Mouse (Mus musculus): Measurements from ENCODE around the gene Prdm16. TPM values are rescaled to one million over a fixed set of nuclear protein-coding genes. Genes with fewer than 3 reads are reported as not detected.

Gene Prdm16
- polyA plus RNA-seq, 1 experiment from 2014 or later = 11.8 TPM

DNA sequence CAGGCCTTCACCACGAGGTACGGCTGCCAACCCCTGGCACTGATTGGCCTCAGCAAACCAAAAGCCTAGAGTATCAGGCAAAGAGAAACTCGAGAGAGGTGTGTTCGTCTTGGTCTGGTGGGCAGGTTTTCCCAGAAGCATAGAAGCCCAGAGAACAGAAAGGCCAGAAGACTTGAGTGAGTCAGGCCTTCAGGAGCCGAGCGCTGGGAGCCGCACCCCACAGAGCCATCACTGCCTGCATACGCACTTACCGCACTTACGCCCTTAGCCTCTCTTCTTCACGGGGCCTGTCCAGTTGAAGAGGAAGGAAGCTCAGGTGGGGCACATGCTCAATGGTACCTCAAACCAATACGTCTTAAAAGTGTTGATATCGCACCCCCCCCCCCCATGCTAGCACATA is 53.0 kb downstream of the Prdm16 start:
- Histone ChIP-seq H3K4me2 (ENCODE audit: low read length) (no peak overlapping the region), H3K9me3 (replicated peaks; ENCODE audit: control insufficient read depth, low read length, poor library complexity, severe bottlenecking) (no peaks in the 10 kb centered on the region), H3K4me3 (ENCODE audit: low read depth, low read length) (no peak overlapping the region), H3K27ac (ENCODE audit: low read length) (no peak overlapping the region), H3K27me3 (ENCODE audit: control insufficient read depth, insufficient read depth, low read depth, low read length) (no peaks in the 10 kb centered on the region; the same call in 1 of the 2 replicates), H3K9ac (ENCODE audit: low read depth, low read length) (no peak overlapping the region), H3K4me1 (ENCODE audit: control insufficient read depth, insufficient read depth, low read length) (no peaks in the 10 kb centered on the region), H3K36me3 (ENCODE audit: control insufficient read depth, insufficient read depth, low read length) (no peaks in the 10 kb centered on the region)
- 86% methylated on average over 13 of the region's 13 CpGs for WGBS
- ATAC-seq = no peak

DNA sequence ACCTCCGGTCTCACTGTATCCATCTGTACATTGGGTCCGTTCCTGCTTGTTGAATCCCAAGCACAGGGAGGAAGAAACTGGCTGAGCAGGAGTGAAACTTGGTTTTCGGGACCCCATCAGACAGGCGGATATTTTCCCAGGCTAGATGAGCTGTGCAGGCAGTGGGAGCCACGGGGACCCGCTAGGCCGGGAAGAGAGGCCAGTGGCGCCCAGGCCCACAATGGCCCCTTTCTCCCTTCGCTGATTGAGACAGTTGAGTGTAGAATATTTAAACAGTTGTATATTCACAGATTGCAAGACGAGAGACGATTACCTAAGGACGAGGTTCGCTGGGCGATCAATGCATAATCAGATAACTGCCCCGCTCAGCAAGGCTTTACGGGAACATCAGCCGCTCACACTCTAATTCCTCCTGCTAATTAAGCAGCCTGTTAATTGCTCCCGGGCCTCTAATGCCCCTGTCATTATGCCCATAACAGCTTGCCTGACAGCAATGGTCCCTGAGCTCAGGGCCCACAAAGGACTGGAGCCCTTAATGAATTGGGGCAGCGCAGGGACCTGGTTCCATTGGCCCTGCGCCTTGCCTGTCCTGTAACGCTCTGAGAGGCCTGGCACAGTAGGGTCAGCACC is 54.0 kb downstream of the Prdm16 start:
- Histone ChIP-seq H3K4me3 (ENCODE audit: low read depth, low read length) (no peak overlapping the region), H3K27me3 (ENCODE audit: control insufficient read depth, insufficient read depth, low read depth, low read length) (no peaks in the 10 kb centered on the region; the same call in 1 of the 2 replicates), H3K4me1 (ENCODE audit: control insufficient read depth, insufficient read depth, low read length) (no peaks in the 10 kb centered on the region), H3K36me3 (ENCODE audit: control insufficient read depth, insufficient read depth, low read length) (no peaks in the 10 kb centered on the region), H3K9ac (ENCODE audit: low read depth, low read length) (no peak overlapping the region), H3K4me2 (ENCODE audit: low read length) (no peak overlapping the region), H3K9me3 (replicated peaks; ENCODE audit: control insufficient read depth, low read length, poor library complexity, severe bottlenecking) (no peaks in the 10 kb centered on the region), H3K27ac (ENCODE audit: low read length) (no peak overlapping the region)
- 48% methylated on average over 21 of the region's 21 CpGs for WGBS
- ATAC-seq = no peak

DNA sequence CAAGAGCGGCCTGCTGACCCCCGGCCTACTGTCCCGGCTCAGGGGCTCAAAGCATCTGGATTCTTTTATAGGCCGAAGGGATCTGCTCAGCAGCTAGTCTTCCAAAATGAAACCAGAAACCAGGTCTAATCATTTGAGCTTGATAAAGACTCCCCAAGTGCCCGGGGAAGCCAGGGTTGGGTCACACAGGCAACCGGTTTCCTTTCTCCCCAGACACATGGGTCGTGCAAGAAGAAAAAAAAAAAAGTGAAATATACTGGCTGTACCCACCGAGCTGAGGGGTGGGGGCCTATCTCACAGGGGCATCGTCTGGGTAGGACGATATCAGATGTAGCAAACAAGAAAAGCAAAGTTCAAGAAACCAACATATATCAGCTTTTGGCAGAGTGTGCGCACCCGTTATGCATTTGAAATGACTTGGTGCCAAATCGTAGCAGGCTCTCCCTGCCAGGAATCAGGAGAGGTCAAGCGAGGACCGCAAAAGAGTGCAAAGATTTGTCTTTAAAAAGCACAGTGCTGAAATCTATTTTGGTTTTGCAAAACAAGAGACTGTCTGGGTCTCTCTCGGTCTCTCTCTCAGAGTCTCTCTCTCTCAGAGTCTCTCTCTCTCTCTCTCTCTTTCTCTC is 55.3 kb downstream of the Prdm16 start:
- ATAC-seq = no peak
- Histone ChIP-seq H3K27me3 (ENCODE audit: control insufficient read depth, insufficient read depth, low read depth, low read length) (peaks cover 3% of the 10 kb centered on the region; the same call in 1 of the 2 replicates), H3K4me2 (ENCODE audit: low read length) (no peak overlapping the region), H3K36me3 (ENCODE audit: control insufficient read depth, insufficient read depth, low read length) (no peaks in the 10 kb centered on the region), H3K4me3 (ENCODE audit: low read depth, low read length) (no peak overlapping the region), H3K9ac (ENCODE audit: low read depth, low read length) (no peak overlapping the region), H3K9me3 (replicated peaks; ENCODE audit: control insufficient read depth, low read length, poor library complexity, severe bottlenecking) (no peaks in the 10 kb centered on the region), H3K27ac (ENCODE audit: low read length) (no peak overlapping the region), H3K4me1 (ENCODE audit: control insufficient read depth, insufficient read depth, low read length) (no peaks in the 10 kb centered on the region)
- 82% methylated on average over 16 of the region's 16 CpGs for WGBS

DNA sequence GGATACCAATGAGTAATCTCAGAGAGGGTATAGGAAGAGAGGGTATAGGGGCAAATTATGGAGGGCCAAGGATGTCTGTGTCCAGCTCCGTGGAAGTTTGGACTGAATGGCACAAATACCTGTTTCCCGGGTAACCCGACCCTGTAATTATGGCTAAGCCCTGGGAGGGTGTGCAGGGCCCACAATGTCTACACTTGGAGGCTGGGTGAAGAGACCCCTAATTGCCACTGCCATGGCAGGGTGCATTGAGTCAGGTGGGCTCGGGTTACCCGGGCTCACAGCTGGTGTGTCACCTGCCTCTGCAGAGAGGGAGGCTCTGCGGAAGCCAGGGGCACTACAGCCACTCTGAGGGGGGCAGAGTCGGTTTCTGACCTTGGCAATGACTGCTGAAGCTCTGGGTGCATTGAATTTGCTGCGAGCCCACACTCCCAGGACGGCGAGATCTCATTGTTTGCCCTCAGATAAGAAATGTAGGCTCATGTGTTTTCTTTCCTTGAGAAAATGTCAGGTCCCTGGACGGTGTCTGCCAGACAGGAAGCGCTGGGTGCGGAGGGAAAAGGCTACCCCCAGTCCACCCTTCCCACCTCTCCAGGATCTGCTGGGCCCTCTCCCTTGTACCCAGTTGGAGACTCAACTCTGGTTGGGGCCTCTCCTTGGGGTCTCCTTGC is 62.3 kb downstream of the Prdm16 start:
- H3K9me3 ChIP-seq (replicated peaks; ENCODE audit: control insufficient read depth, low read length, poor library complexity, severe bottlenecking) = no peaks in the 10 kb centered on the region
- no peaks in the 10 kb centered on the region for H3K36me3 ChIP-seq (ENCODE audit: control insufficient read depth, insufficient read depth, low read length)
- WGBS = 74% methylated on average over 13 of the region's 13 CpGs
- no peak for ATAC-seq
- H3K4me1 ChIP-seq (ENCODE audit: control insufficient read depth, insufficient read depth, low read length) = peaks cover 14% of the 10 kb centered on the region; the same call in 1 of the 2 replicates
- H3K27ac ChIP-seq (ENCODE audit: low read length) = no peak overlapping the region
- H3K27me3 ChIP-seq (ENCODE audit: control insufficient read depth, insufficient read depth, low read depth, low read length) = peaks cover 5% of the 10 kb centered on the region
- H3K4me3 ChIP-seq (ENCODE audit: low read depth, low read length) = no peak overlapping the region
- H3K4me2 ChIP-seq (ENCODE audit: low read length) = no peak overlapping the region
- no peak overlapping the region for H3K9ac ChIP-seq (ENCODE audit: low read depth, low read length)

DNA sequence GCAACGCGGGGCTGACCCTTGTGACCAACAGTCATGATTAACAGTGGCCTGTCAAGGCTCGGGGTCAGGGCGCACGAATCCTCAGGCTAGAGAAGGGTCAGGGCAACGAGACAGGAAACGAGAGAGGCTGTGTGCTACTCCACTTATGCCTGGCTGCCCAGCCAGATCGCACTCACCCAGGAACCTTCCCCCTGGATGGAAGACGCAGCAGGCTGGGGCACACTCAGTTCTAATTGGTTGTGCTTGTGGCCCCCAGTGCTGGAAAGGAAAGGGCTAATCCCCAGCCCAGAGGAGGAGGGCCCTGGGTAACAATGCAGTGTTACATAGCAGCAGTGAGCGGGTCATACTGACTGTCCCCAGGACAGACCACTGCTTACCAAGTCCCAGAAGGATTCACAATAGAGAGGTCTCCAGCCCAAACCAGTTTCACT is 66.2 kb downstream of the Prdm16 start:
- WGBS = 15% methylated on average over 10 of the region's 10 CpGs
- Histone ChIP-seq H3K27ac (ENCODE audit: low read length) (no peak overlapping the region), H3K9me3 (replicated peaks; ENCODE audit: control insufficient read depth, low read length, poor library complexity, severe bottlenecking) (no peaks in the 10 kb centered on the region), H3K4me2 (ENCODE audit: low read length) (no peak overlapping the region), H3K36me3 (ENCODE audit: control insufficient read depth, insufficient read depth, low read length) (no peaks in the 10 kb centered on the region), H3K4me3 (ENCODE audit: low read depth, low read length) (no peak overlapping the region), H3K9ac (ENCODE audit: low read depth, low read length) (no peak overlapping the region), H3K27me3 (ENCODE audit: control insufficient read depth, insufficient read depth, low read depth, low read length) (peaks cover under 1% of the 10 kb centered on the region; the same call in 1 of the 2 replicates), H3K4me1 (ENCODE audit: control insufficient read depth, insufficient read depth, low read length) (peaks cover 31% of the 10 kb centered on the region)
- ATAC-seq = peak; percentile 30; the same call in 1 of the 2 replicates

DNA sequence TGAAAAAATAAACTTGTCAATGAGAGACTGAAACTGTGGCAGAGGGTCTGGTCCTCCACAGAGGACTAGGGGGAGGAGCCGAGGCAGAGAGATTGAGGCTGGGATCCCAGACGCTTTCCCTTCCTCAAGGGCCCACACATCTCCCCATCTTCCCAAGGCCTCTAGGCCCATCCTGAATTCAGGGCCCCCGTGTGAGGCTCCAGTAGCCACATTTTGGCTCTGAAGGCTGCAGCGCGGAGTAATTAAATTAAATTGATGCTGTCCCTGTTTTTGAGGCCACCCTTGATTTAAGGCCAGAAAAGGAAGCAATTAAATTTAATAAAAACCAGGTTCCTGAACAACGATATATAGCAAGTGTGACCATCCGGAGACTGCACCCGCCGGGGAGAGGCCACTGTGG is 66.8 kb downstream of the Prdm16 start:
- no peaks in the 10 kb centered on the region; the same call in 1 of the 2 replicates for H3K27me3 ChIP-seq (ENCODE audit: control insufficient read depth, insufficient read depth, low read depth, low read length)
- no peaks in the 10 kb centered on the region for H3K9me3 ChIP-seq (replicated peaks; ENCODE audit: control insufficient read depth, low read length, poor library complexity, severe bottlenecking)
- no peak for ATAC-seq
- H3K4me3 ChIP-seq (ENCODE audit: low read depth, low read length) = no peak overlapping the region
- no peak overlapping the region for H3K9ac ChIP-seq (ENCODE audit: low read depth, low read length)
- no peaks in the 10 kb centered on the region for H3K36me3 ChIP-seq (ENCODE audit: control insufficient read depth, insufficient read depth, low read length)
- no peak overlapping the region for H3K27ac ChIP-seq (ENCODE audit: low read length)
- H3K4me2 ChIP-seq (ENCODE audit: low read length) = no peak overlapping the region
- 76% methylated on average over 9 of the region's 9 CpGs for WGBS
- peaks cover 31% of the 10 kb centered on the region for H3K4me1 ChIP-seq (ENCODE audit: control insufficient read depth, insufficient read depth, low read length)

DNA sequence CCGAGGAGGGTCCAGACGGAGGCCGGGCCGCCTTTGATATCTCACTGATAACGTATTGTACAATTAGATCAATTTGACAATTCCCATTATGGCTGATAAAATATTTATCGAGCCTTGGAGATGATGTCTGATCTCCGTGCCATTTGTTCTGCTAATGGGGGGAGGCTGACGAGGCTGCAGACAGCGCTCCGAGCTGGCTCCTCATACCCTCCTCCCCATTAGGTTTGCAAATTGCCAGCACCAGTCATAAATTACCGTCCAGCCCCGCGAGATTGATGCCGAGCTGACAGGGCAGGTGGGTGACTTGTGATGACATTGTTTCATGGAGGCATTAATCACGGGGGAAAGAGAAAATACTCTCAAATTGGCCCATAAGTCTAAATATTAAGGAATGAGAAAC is 67.9 kb downstream of the Prdm16 start:
- Histone ChIP-seq H3K9ac (ENCODE audit: low read depth, low read length) (peak overlapping the region; percentile 45), H3K9me3 (replicated peaks; ENCODE audit: control insufficient read depth, low read length, poor library complexity, severe bottlenecking) (no peaks in the 10 kb centered on the region), H3K36me3 (ENCODE audit: control insufficient read depth, insufficient read depth, low read length) (no peaks in the 10 kb centered on the region), H3K27me3 (ENCODE audit: control insufficient read depth, insufficient read depth, low read depth, low read length) (no peaks in the 10 kb centered on the region; the same call in 1 of the 2 replicates), H3K4me3 (ENCODE audit: low read depth, low read length) (no peak overlapping the region), H3K27ac (ENCODE audit: low read length) (no peak overlapping the region), H3K4me1 (ENCODE audit: control insufficient read depth, insufficient read depth, low read length) (peaks cover 31% of the 10 kb centered on the region), H3K4me2 (ENCODE audit: low read length) (no peak overlapping the region)
- ATAC-seq = peak; percentile 54; the same call in 1 of the 2 replicates
- WGBS = 28% methylated on average over 15 of the region's 15 CpGs

DNA sequence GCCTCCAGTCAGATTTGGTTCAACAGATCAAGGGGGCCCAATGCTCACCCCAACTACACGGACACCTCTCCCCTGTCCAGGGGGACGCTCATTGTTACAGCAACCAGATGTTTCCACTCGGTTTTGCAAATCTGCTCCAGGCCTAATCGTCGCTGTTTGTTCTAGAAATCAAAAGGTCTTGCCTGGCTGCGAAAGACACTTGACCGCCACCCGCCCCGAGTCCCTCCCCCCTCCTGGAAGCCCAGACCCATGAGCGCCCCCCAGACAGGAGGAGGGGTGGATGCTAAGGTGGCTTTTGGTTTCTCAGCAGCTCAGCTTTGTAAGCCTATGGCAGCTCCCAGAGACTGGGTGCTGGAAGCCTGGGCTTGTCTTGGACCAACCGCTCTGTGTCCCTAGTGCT is 68.7 kb downstream of the Prdm16 start:
- no peak for ATAC-seq
- H3K27me3 ChIP-seq (ENCODE audit: control insufficient read depth, insufficient read depth, low read depth, low read length) = no peaks in the 10 kb centered on the region; the same call in 1 of the 2 replicates
- H3K9ac ChIP-seq (ENCODE audit: low read depth, low read length) = 0 out of 2 replicates have a peak overlapping the region, but pooled peaks have one; percentile 21
- H3K4me1 ChIP-seq (ENCODE audit: control insufficient read depth, insufficient read depth, low read length) = peaks cover 31% of the 10 kb centered on the region
- H3K9me3 ChIP-seq (replicated peaks; ENCODE audit: control insufficient read depth, low read length, poor library complexity, severe bottlenecking) = no peaks in the 10 kb centered on the region
- H3K36me3 ChIP-seq (ENCODE audit: control insufficient read depth, insufficient read depth, low read length) = no peaks in the 10 kb centered on the region
- no peak overlapping the region for H3K27ac ChIP-seq (ENCODE audit: low read length)
- 38% methylated on average over 11 of the region's 11 CpGs for WGBS
- no peak overlapping the region for H3K4me3 ChIP-seq (ENCODE audit: low read depth, low read length)
- H3K4me2 ChIP-seq (ENCODE audit: low read length) = no peak overlapping the region

DNA sequence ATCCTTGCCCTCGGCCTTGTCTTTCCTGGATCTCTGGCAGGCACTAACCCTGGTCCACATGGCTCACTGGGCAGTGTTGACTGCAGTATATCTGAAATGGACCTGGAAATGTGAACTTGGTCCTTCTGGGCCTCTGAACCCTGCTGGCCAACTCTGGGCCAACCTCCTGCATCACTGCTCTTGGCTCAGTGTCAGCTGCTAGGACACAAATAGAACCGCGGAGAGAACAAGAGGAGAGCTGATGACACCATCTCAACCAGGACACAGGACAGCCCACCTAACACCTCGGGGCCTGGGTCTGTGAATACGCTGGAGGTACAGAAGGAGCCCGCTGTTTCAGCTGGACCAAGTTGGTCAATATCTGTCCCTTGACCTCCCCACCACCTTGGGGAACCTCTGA is 73.5 kb downstream of the Prdm16 start:
- no peak for ATAC-seq
- Histone ChIP-seq H3K4me3 (ENCODE audit: low read depth, low read length) (no peak overlapping the region), H3K9me3 (replicated peaks; ENCODE audit: control insufficient read depth, low read length, poor library complexity, severe bottlenecking) (no peaks in the 10 kb centered on the region), H3K27me3 (ENCODE audit: control insufficient read depth, insufficient read depth, low read depth, low read length) (no peaks in the 10 kb centered on the region; the same call in 1 of the 2 replicates), H3K4me2 (ENCODE audit: low read length) (no peak overlapping the region), H3K27ac (ENCODE audit: low read length) (no peak overlapping the region), H3K4me1 (ENCODE audit: control insufficient read depth, insufficient read depth, low read length) (peaks cover 7% of the 10 kb centered on the region), H3K9ac (ENCODE audit: low read depth, low read length) (no peak overlapping the region), H3K36me3 (ENCODE audit: control insufficient read depth, insufficient read depth, low read length) (no peaks in the 10 kb centered on the region)
- 94% methylated on average over 6 of the region's 6 CpGs for WGBS

All from midbrain, embryonic 16.5 days (tissue).